Mouse (Mus musculus) ES-Bruce4 (cell line): ENCODE data around the gene Jmjd1c.

Source experiments
- CTCF ChIP-seq: IDR thresholded peaks from one replicate; pipeline ENCODE4 v1.8.1; 2011; ENCODE audit warnings: low read depth, low read length
- EP300 ChIP-seq: IDR thresholded peaks from 2 replicates; pipeline ENCODE4 v1.6.1; 2011; ENCODE audit warnings: low read depth, low read length; ENCODE audit not compliant: insufficient read depth

- no peak for TF ChIP-seq CTCF
- TF ChIP-seq EP300 = peak; percentile 95
Measured at GRCm38 (mm10) chr10:67082531-67082930, 13.4 kb upstream of the Jmjd1c start.
